Mouse (Mus musculus) lung, embryonic 14.5 days (tissue): ENCODE measurements around the gene Tex9. TPM values are rescaled to one million over a fixed set of nuclear protein-coding genes. Genes with fewer than 3 reads are reported as not detected.

Experiments
- ATAC-seq: fragments of 200-750 bp; cut with Nextera tagmentation; 2 replicates; pipeline ENCODE4 v1.8.0; 2017; ENCODE audit warnings: mild to moderate bottlenecking, moderate TSS enrichment, moderate library complexity; ENCODE audit not compliant: insufficient read depth
- DNase-seq: peaks from one replicate; pipeline ENCODE4 v3.0.0-alpha.2; 2015
- H3K27ac ChIP-seq: fragments of 300-500 bp; sonication (generic); 2 replicates; pipeline ENCODE4 v1.5.1; 2014; ENCODE audit warnings: low read depth, mild to moderate bottlenecking, moderate library complexity
- H3K27me3 ChIP-seq: fragments of 300-500 bp; sonication (generic); 2 replicates; pipeline ENCODE4 v1.6.1; 2014; ENCODE audit warnings: low read length, control low read depth; ENCODE audit not compliant: insufficient read depth
- H3K36me3 ChIP-seq: fragments of 300-500 bp; sonication (generic); 2 replicates; pipeline ENCODE4 v1.6.1; 2014; ENCODE audit warnings: control low read depth; ENCODE audit not compliant: insufficient read depth
- H3K4me1 ChIP-seq: fragments of 300-500 bp; sonication (generic); 2 replicates; pipeline ENCODE4 v1.6.1; 2014; ENCODE audit warnings: antibody characterized with exemption, control low read depth; ENCODE audit not compliant: insufficient read depth
- H3K4me2 ChIP-seq: fragments of 300-500 bp; sonication (generic); 2 replicates; pipeline ENCODE4 v1.6.1; 2014; ENCODE audit warnings: mild to moderate bottlenecking
- H3K4me3 ChIP-seq: fragments of 300-500 bp; sonication (generic); 2 replicates; pipeline ENCODE4 v1.5.1; 2014; ENCODE audit warnings: low read depth, low read length
- H3K9ac ChIP-seq: fragments of 300-500 bp; sonication (generic); 2 replicates; pipeline ENCODE4 v1.6.1; 2014
- H3K9me3 ChIP-seq: fragments of 300-500 bp; sonication (generic); 2 replicates; pipeline ENCODE4 v1.6.1; 2016; ENCODE audit warnings: low read depth, low read length, control low read depth
- CTCF ChIP-seq: IDR thresholded peaks from 2 replicates; pipeline ENCODE4 v1.5.1; 2016; ENCODE audit warnings: antibody characterized with exemption, low read depth
- WGBS: fragments of 180-500 bp; shearing (Covaris S2); extraction: QIAGEN DNeasy Blood & Tissue Kit; methylation state at CpG from one replicate; pipeline ENCODE4 v1.1.7; 2014; 5-methylcytosine and 5-hydroxymethylcytosine counted together
- polyA plus RNA-seq: library from polyadenylated mRNA; unstranded; fragments of >200 nt; fragmentation: Nextera tagmentation; extraction: Ambion mirVana; gene quantifications from 2 replicates; pipeline ENCODE4 v1.2.1, GENCODE M21; 2014

Gene Tex9
- polyA plus RNA-seq, 1 experiment from 2014 or later, result 37.5 TPM

DNA sequence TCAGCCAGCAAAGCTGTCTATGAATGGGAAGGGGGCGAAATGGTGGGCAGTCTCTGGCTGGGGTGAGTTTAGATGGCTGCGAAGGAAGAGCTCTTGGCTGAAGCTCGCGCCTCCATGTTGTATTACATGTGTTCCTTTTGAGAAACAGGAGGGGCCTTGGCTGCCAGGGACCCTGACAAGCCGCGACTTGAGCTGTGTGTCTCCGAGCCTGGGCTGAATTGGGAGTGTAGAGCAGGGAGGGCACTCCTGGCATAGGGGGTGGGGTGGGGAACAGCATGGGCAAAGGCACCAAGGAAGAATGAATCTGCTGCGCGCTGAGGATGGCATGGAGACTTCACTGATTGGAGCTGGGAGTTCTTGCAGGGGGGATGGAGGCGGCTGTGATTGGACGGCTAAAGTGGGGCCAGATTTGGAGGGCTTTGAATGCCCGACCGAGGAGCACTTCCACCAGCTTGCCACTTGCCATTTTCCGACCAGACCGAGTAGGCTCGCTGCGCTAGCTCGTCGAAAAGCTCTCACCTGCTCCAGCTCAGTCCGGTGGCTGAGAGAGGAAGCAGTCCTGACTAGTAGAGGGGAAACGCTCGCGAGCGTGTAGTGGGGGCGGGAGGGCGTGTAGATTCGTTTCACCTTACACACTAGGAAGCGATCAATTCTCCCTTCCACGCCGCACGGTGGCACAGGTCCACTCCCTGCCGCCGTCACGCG, 39.4 kb upstream of the Tex9 start:
- ATAC-seq, result peak; percentile 90
- H3K9ac ChIP-seq, result peak overlapping the region; percentile 98
- H3K9me3 ChIP-seq, result no peaks in the 10 kb centered on the region
- H3K27me3 ChIP-seq, result no peaks in the 10 kb centered on the region
- peak overlapping the region; percentile 73 for H3K4me2 ChIP-seq
- DNase-seq, result peak; percentile 90
- H3K36me3 ChIP-seq, result no peaks in the 10 kb centered on the region
- H3K4me3 ChIP-seq, result peak overlapping the region; percentile 96
- TF ChIP-seq CTCF, result no peak; the same call in 1 of the 2 replicates
- peaks cover 6% of the 10 kb centered on the region for H3K4me1 ChIP-seq
- WGBS, result 2% methylated on average over 35 of the region's 35 CpGs
- peak overlapping the region; percentile 99 for H3K27ac ChIP-seq

DNA sequence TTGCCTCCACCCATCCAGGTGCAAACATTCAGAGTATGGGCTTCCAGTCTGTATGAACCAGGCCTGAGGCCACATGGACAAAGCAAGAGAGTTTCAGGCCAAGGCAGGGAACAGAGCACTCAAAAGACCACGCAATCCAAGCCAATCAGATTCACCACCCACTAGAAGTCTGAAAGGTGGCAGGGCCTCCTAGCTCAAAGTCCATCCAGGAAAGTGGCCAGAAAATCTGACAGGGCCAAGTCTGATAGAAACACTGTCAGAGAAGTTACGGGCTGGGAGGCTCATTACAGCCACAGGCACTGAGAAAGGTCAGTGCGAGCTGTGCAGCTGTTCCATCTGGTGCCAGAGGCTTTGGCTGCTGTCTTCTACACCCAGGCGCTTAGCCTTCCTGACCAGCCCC, 38.8 kb upstream of the Tex9 start:
- H3K27me3 ChIP-seq, result no peaks in the 10 kb centered on the region
- no peak for ATAC-seq
- H3K9me3 ChIP-seq, result no peaks in the 10 kb centered on the region
- H3K27ac ChIP-seq, result peak overlapping the region; percentile 99
- no peak for TF ChIP-seq CTCF
- peak overlapping the region; percentile 96 for H3K4me3 ChIP-seq
- H3K4me1 ChIP-seq, result peaks cover 6% of the 10 kb centered on the region
- H3K36me3 ChIP-seq, result no peaks in the 10 kb centered on the region
- DNase-seq, result no peak
- peak overlapping the region; percentile 73 for H3K4me2 ChIP-seq
- no peak overlapping the region for H3K9ac ChIP-seq
- WGBS, result 27% methylated on average over 4 of the region's 4 CpGs

DNA sequence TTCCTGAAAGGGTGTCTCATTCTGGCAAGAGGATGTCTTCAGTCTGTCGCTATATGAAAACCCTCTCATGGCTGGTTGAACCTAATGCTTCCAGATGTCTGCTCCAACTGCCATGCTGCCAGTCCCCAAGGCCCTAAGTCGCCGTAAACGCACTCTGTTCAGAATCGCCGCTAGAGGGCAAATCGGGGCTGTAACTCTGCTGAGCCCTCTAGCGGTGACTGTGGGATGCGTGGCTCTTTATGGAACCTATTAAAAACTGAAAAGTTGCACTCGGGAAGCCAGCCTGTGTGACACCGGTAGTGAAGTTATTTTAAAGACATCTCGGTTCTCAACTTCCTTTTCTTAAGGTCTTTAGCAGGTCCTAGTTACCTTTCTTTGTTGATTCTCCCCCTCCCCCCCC, 38.2 kb upstream of the Tex9 start:
- peaks cover 6% of the 10 kb centered on the region for H3K4me1 ChIP-seq
- ATAC-seq (no peak), DNase-seq (peak; percentile 97)
- H3K27ac ChIP-seq, result no peak overlapping the region
- no peaks in the 10 kb centered on the region for H3K9me3 ChIP-seq
- no peak overlapping the region for H3K4me3 ChIP-seq
- no peak overlapping the region for H3K9ac ChIP-seq
- WGBS, result under 1% methylated on average over 12 of the region's 12 CpGs
- H3K4me2 ChIP-seq, result peak overlapping the region; percentile 73
- peak; percentile 100 for TF ChIP-seq CTCF
- no peaks in the 10 kb centered on the region for H3K27me3 ChIP-seq
- H3K36me3 ChIP-seq, result no peaks in the 10 kb centered on the region

DNA sequence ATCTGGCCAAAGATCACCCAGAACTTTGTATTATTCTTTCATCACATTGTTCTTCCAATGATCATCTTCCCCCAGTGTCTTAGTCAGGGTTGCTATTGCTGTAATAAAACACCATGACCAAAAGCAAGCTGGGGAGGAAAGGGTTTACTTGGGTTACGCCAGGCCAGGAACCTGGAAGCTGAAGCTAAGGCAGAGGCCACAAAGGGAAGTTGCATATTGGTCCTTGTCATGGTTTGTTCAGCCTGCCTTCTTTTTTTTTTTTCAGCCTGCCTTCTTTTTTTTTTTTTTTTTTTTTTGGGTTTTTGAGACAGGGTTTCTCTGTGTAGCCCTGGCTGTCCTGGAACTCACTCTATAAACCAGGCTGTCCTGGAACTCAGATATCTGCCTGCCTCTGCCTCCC, 34.1 kb upstream of the Tex9 start:
- H3K9me3 ChIP-seq, result no peaks in the 10 kb centered on the region
- 89% methylated on average over 1 of the region's 1 CpGs for WGBS
- no peak overlapping the region for H3K27ac ChIP-seq
- no peak for ATAC-seq
- no peaks in the 10 kb centered on the region for H3K36me3 ChIP-seq
- H3K4me1 ChIP-seq, result peaks cover 6% of the 10 kb centered on the region
- TF ChIP-seq CTCF, result no peak
- no peak overlapping the region for H3K4me2 ChIP-seq
- no peak for DNase-seq
- no peak overlapping the region for H3K9ac ChIP-seq
- no peaks in the 10 kb centered on the region for H3K27me3 ChIP-seq
- no peak overlapping the region for H3K4me3 ChIP-seq

DNA sequence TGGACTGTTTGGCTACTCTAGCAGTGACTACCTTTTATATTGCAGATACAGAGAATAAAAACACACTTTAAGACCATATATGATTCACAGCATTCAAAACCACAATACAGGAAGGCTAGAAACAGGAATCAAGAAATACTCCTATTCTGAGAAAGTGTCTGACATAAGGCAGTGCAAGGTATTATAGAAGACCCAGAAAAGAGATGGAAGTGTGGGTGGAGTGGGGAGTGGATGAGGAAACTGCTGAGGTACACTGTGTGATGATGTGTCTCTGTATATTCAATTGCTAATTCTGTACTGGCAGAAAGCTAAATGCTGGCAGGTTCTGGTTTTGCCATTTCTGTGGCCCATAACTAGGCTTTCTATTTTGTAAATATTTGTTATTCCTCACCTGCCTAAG, 28.8 kb upstream of the Tex9 start:
- Histone ChIP-seq H3K27me3 (no peaks in the 10 kb centered on the region), H3K4me2 (no peak overlapping the region), H3K9ac (no peak overlapping the region), H3K27ac (no peak overlapping the region), H3K4me3 (no peak overlapping the region), H3K36me3 (no peaks in the 10 kb centered on the region), H3K4me1 (no peaks in the 10 kb centered on the region), H3K9me3 (no peaks in the 10 kb centered on the region)
- ATAC-seq, result no peak
- TF ChIP-seq CTCF, result no peak
- DNase-seq, result no peak

DNA sequence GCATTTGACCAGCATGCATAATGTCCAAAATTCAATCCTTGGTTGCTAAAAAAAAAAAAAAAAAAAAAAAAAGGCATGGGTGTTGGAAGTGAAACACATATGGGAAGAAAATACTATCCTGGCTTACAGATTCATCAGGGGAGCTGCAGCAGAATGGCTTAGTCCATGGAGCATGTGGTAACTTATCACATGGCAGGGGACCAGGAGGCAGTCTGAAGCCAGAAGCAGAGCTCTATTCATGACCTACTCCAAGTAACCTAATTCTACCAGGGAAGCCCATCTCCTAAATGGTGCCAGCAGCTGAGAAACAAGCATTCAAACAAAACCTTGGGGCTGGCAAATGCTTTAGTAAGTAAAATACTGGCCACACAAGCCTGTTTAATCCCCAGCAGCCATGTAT, 27.2 kb upstream of the Tex9 start:
- DNase-seq (no peak), ATAC-seq (no peak)
- Histone ChIP-seq H3K4me2 (no peak overlapping the region), H3K36me3 (no peaks in the 10 kb centered on the region), H3K27ac (no peak overlapping the region), H3K9me3 (no peaks in the 10 kb centered on the region), H3K27me3 (no peaks in the 10 kb centered on the region), H3K9ac (no peak overlapping the region), H3K4me1 (no peaks in the 10 kb centered on the region), H3K4me3 (no peak overlapping the region)
- no peak for TF ChIP-seq CTCF

DNA sequence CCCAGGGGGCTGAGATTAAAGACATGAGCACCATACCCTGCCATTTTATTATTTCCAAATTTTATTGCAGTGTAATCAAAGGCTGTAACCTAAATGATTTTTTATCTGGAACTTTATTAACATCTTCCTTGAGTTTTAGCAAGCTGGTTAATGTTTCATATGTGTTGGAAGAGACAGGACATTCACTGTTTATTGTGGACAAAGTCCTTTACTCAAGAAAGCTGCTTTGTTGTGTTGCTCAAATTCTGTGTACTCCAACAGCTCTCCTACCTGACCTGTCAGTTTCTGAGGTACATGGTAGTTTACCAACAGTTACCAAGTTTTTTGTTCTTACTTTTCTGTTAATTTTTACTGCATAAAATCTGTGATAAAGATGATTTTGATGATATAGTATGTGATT, 23.4 kb upstream of the Tex9 start:
- H3K4me3 ChIP-seq, result no peak overlapping the region
- no peak overlapping the region for H3K9ac ChIP-seq
- no peak overlapping the region for H3K4me2 ChIP-seq
- no peaks in the 10 kb centered on the region for H3K36me3 ChIP-seq
- no peaks in the 10 kb centered on the region for H3K27me3 ChIP-seq
- H3K27ac ChIP-seq, result no peak overlapping the region
- TF ChIP-seq CTCF, result no peak
- DNase-seq (no peak), ATAC-seq (no peak)
- H3K9me3 ChIP-seq, result no peaks in the 10 kb centered on the region
- no peaks in the 10 kb centered on the region for H3K4me1 ChIP-seq
